In genomic region chr2:140819391-140820120, GRCm38 (mm10) we compare ENCODE assay signal across 21 mouse cellular contexts.
DNase-seq lines count a peak whose midpoint lies in the region; ATAC-seq and TF ChIP-seq lines count a peak whose summit lies in the region.
"Had no signal": no experiment of that assay in that cellular context is flagged by ENCODE, and none has a peak within 500 bp of the region (broad histone marks: within the 10 kb centered on the region; RNA-seq: fewer than 3 reads in every experiment).

No protein-coding gene starts in this region.

- no peak for TF ChIP-seq CTCF in layer of hippocampus, adult 2 months (conservative IDR thresholded peaks at IDR 0.05)

- H3K27ac ChIP-seq in layer of hippocampus, adult 2 months: peak overlapping the region; percentile 63; the same call in 1 of the 2 replicates
- H3K27ac ChIP-seq: embryonic facial prominence, embryonic 15.5 days; gastrocnemius, adult 2 months; hindbrain, embryonic 12.5 days; left cerebral cortex, adult 2 months; liver, embryonic 13.5 days had no signal

- peak; percentile 63 for ATAC-seq in inflammation-experienced regulatory T-cells, adult 6 months
- ATAC-seq: forebrain, postnatal 0 days had no signal

- DNase-seq in layer of hippocampus, adult 2 months (ENCODE audit: low spot score in 2 of 2): no peak
- DNase-seq in layer of hippocampus, postnatal 25 days (ENCODE audit: extremely low spot score in 1 of 2, low spot score in 1 of 2): no peak
- peak; percentile 29 for DNase-seq in CD4-positive, CD25-positive, alpha-beta regulatory T cell, adult 2 months (ENCODE audit: low read depth, low spot score)
- DNase-seq in T-cell, adult 2 months (ENCODE audit: low spot score): peak; percentile 27
- DNase-seq in spleen, postnatal 14 days (ENCODE audit: low spot score in 2 of 2): no peak
- DNase-seq in adrenal gland, adult 8-10 months: no peak
- no peak for DNase-seq in kidney, adult 11 months
- DNase-seq: cerebellum, adult 8-10 months; forebrain, postnatal 0 days; gastrocnemius, adult 2 months; heart, postnatal 10 days; kidney, postnatal 10 days; left cerebral cortex, postnatal 4 days; liver, embryonic 13.5 days; midbrain, embryonic 14.5 days; right cerebral cortex, postnatal 14 days had no signal

- H3K4me3 ChIP-seq in layer of hippocampus, adult 2 months: no peak overlapping the region
- H3K4me3 ChIP-seq: embryonic facial prominence, embryonic 15.5 days; gastrocnemius, adult 2 months; hindbrain, embryonic 12.5 days; left cerebral cortex, adult 2 months; liver, embryonic 13.5 days; megakaryocyte, embryonic 14.5 days had no signal

Comparison
In these comparisons a context has a peak if more than half of its experiments do, and no peak if none do; other contexts are left out.
1. DNase-seq: peak in CD4-positive, CD25-positive, alpha-beta regulatory T cell, adult 2 months (single experiment) and T-cell, adult 2 months (single experiment); none in layer of hippocampus, adult 2 months (0 of 2), layer of hippocampus, postnatal 25 days (0 of 2), spleen, postnatal 14 days (0 of 2), adrenal gland, adult 8-10 months (single experiment) and kidney, adult 11 months (single experiment).